Mouse (Mus musculus): ENCODE measurements at regions not wholly inside any gene's neighbourhood (a gene's known extent, or its start where the extent isn't known, plus 50 kb on each side); places are given as distances from the start of the nearest gene placed in this dataset.

DNA sequence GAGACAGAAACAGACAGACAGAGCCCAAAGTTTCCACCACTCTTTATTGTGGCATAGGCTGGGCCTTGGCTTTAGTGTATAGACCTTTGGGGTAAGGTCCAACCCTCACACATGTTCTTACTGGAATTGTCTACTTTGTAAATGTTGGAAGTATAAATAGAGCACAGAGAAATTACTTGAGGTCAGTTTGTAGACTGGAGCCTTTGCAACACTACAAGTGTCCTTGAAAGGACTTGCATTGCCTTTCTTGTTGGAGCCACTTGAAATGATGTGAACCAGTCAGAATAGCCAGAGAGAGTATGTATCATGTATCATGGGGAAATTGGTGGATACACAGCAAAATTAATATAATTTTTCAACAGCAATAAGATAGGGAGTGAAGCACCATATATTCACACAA, 131.4 kb downstream of the Btc start:
- no peak for DNase-seq (ENCODE audit: low spot score)
- no peak for TF ChIP-seq POLR2A (IDR thresholded peaks at IDR 0.05; ENCODE audit: borderline replicate concordance, extremely low read depth, insufficient read depth, insufficient read length)
- no peak for ATAC-seq (ENCODE audit: low FRiP score, low read depth)

DNA sequence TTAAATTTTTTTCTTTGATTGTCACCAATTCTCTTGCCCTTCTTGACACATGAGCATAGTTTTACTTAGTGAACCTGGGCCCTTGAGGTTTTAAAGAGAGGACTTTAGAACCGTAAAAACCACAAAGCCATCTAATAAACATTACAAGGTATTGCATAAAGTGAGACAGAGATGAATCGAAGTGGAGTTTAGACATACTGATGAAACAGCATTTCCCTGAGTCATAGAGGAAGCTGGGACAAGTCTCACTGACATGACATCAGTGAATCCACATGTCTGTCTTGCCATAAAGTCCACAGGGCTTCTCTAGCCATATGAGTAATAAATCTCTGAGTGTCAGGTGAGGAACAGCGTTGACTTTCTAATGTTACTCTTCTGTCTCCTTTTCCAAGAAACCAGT, 128.4 kb downstream of the Btc start:
- H3K27me3 ChIP-seq (ENCODE audit: control insufficient read depth, insufficient read depth, low read length), result no peaks in the 10 kb centered on the region
- H3K27ac ChIP-seq (replicated peaks; ENCODE audit: low read depth, low read length), result no peak overlapping the region
- H3K36me3 ChIP-seq (ENCODE audit: control insufficient read depth, insufficient read depth, low read length), result no peaks in the 10 kb centered on the region
- no peaks in the 10 kb centered on the region for H3K9me3 ChIP-seq (ENCODE audit: control insufficient read depth, low read length)
- no peak overlapping the region for H3K4me2 ChIP-seq (replicated peaks; ENCODE audit: low read depth, low read length, severe bottlenecking)
- no peaks in the 10 kb centered on the region for H3K4me1 ChIP-seq (ENCODE audit: control insufficient read depth, insufficient read depth, low read length)
- DNase-seq (ENCODE audit: low spot score) (no peak), ATAC-seq (ENCODE audit: low FRiP score, low read depth) (no peak)
- no peak overlapping the region for H3K4me3 ChIP-seq (replicated peaks; ENCODE audit: low read length)
- no peak for TF ChIP-seq POLR2A (IDR thresholded peaks at IDR 0.05; ENCODE audit: borderline replicate concordance, extremely low read depth, insufficient read depth, insufficient read length)
- no peak overlapping the region for H3K9ac ChIP-seq (ENCODE audit: low read depth, low read length, severe bottlenecking)
- WGBS, result 58% methylated on average over 3 of the region's 3 CpGs

More for the DNA sequence above, 131.4 kb downstream of the Btc start:
- Histone ChIP-seq H3K9ac (ENCODE audit: low read depth, low read length, severe bottlenecking) (no peak overlapping the region), H3K4me2 (replicated peaks; ENCODE audit: low read depth, low read length, severe bottlenecking) (no peak overlapping the region), H3K4me1 (ENCODE audit: control insufficient read depth, insufficient read depth, low read length) (no peaks in the 10 kb centered on the region), H3K27me3 (ENCODE audit: control insufficient read depth, insufficient read depth, low read length) (no peaks in the 10 kb centered on the region), H3K36me3 (ENCODE audit: control insufficient read depth, insufficient read depth, low read length) (no peaks in the 10 kb centered on the region), H3K27ac (replicated peaks; ENCODE audit: low read depth, low read length) (no peak overlapping the region), H3K9me3 (ENCODE audit: control insufficient read depth, low read length) (no peaks in the 10 kb centered on the region), H3K4me3 (replicated peaks; ENCODE audit: low read length) (no peak overlapping the region)

DNA sequence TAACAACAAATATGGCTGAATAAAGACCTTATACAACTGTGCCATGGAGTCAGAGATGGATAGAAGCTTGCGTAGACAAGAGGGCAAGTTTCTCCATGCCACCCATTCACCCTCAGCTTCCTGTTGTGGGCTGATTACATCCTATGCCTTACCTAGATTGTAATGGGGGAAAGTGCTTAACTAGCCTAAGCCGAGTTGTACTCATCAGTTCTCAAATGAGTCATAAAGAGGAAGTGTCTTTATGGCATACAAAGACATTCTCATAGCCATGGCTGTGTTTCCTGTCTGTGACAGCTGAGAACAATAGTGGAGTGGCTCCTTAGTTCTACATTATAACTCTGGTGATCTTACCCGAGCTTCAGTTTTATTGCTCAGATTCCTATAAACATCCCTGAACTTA, 124.3 kb downstream of the Btc start:
- WGBS, result 65% methylated on average over 3 of the region's 3 CpGs
- H3K4me1 ChIP-seq (ENCODE audit: control insufficient read depth, insufficient read depth, low read length), result no peaks in the 10 kb centered on the region
- no peaks in the 10 kb centered on the region for H3K9me3 ChIP-seq (ENCODE audit: control insufficient read depth, low read length)
- no peaks in the 10 kb centered on the region for H3K36me3 ChIP-seq (ENCODE audit: control insufficient read depth, insufficient read depth, low read length)
- ATAC-seq (ENCODE audit: low FRiP score, low read depth) (no peak), DNase-seq (ENCODE audit: low spot score) (no peak)
- no peak overlapping the region for H3K9ac ChIP-seq (ENCODE audit: low read depth, low read length, severe bottlenecking)
- no peak for TF ChIP-seq POLR2A (IDR thresholded peaks at IDR 0.05; ENCODE audit: borderline replicate concordance, extremely low read depth, insufficient read depth, insufficient read length)
- no peak overlapping the region for H3K4me2 ChIP-seq (replicated peaks; ENCODE audit: low read depth, low read length, severe bottlenecking)
- H3K4me3 ChIP-seq (replicated peaks; ENCODE audit: low read length), result no peak overlapping the region
- no peak overlapping the region for H3K27ac ChIP-seq (replicated peaks; ENCODE audit: low read depth, low read length)
- H3K27me3 ChIP-seq (ENCODE audit: control insufficient read depth, insufficient read depth, low read length), result no peaks in the 10 kb centered on the region

DNA sequence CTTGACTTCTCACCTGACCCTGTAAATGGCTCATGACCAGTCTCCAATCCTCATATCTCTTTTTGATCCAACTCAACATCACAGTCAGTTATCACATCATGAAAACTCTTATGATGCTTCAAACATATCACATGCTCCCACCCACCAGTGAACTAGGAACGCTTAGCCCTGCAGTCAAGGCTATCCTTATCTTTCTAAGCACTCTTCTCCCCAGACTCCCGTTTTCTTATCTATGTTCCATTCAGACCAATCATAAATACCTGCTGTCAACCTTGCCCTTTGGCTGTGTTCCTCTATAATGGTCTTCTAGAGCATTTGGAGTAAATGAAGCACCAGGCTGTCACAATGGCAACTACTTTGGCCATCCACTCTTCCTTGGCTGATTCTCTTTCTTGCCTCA, 123.3 kb downstream of the Btc start:
- Histone ChIP-seq H3K4me3 (replicated peaks; ENCODE audit: low read length) (no peak overlapping the region), H3K4me2 (replicated peaks; ENCODE audit: low read depth, low read length, severe bottlenecking) (no peak overlapping the region), H3K9me3 (ENCODE audit: control insufficient read depth, low read length) (no peaks in the 10 kb centered on the region), H3K4me1 (ENCODE audit: control insufficient read depth, insufficient read depth, low read length) (no peaks in the 10 kb centered on the region), H3K27ac (replicated peaks; ENCODE audit: low read depth, low read length) (no peak overlapping the region), H3K27me3 (ENCODE audit: control insufficient read depth, insufficient read depth, low read length) (no peaks in the 10 kb centered on the region), H3K9ac (ENCODE audit: low read depth, low read length, severe bottlenecking) (no peak overlapping the region), H3K36me3 (ENCODE audit: control insufficient read depth, insufficient read depth, low read length) (no peaks in the 10 kb centered on the region)
- no peak for DNase-seq (ENCODE audit: low spot score)
- ATAC-seq (ENCODE audit: low FRiP score, low read depth), result no peak
- TF ChIP-seq POLR2A (IDR thresholded peaks at IDR 0.05; ENCODE audit: borderline replicate concordance, extremely low read depth, insufficient read depth, insufficient read length), result no peak
- 82% methylated on average over 2 of the region's 2 CpGs for WGBS

DNA sequence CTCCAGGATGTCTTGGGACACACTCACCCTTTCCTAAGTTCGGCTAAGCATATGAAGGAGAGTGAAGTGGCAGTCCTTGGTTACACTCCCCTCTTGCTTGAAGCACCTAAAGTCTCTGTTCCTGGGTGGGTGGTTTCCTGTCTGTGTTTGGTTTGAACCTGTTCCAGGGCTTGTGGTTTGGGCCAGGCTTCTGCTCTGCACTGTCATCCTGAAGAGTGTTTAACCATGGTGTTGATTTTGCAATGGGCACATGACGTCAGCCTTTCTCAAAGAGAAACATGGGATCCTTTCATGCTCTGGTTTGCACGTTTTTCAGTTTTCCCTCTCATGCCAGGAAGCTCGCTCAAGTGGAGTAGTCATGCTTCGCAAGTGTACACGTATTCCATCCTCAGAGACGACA, 119.8 kb downstream of the Btc start:
- DNase-seq (ENCODE audit: low spot score), result no peak
- WGBS, result 86% methylated on average over 7 of the region's 7 CpGs
- Histone ChIP-seq H3K27ac (replicated peaks; ENCODE audit: low read depth, low read length) (no peak overlapping the region), H3K4me3 (replicated peaks; ENCODE audit: low read length) (no peak overlapping the region), H3K36me3 (ENCODE audit: control insufficient read depth, insufficient read depth, low read length) (no peaks in the 10 kb centered on the region), H3K4me1 (ENCODE audit: control insufficient read depth, insufficient read depth, low read length) (no peaks in the 10 kb centered on the region), H3K4me2 (replicated peaks; ENCODE audit: low read depth, low read length, severe bottlenecking) (no peak overlapping the region), H3K9me3 (ENCODE audit: control insufficient read depth, low read length) (no peaks in the 10 kb centered on the region), H3K27me3 (ENCODE audit: control insufficient read depth, insufficient read depth, low read length) (no peaks in the 10 kb centered on the region), H3K9ac (ENCODE audit: low read depth, low read length, severe bottlenecking) (no peak overlapping the region)
- ATAC-seq (ENCODE audit: low FRiP score, low read depth), result no peak
- no peak for TF ChIP-seq POLR2A (IDR thresholded peaks at IDR 0.05; ENCODE audit: borderline replicate concordance, extremely low read depth, insufficient read depth, insufficient read length)

DNA sequence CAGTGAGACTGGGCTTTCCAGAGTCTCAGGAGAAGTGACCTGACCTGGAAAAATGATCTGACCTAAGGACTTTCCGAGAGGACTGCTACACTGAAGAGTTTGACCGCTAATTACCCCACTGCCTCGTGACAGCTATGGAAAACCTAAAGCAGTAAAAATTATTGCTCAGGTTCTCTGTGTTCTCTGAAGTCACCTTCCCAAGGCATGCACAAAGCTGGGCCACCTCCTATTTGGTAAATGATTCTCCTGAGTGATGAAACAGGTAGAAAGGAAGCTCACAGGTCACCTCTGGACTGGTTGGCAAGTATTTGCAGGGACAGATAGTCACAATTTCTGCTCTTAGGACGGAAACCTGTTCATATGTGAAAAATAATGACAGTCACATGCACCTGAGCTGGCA, 109.7 kb downstream of the Btc start:
- Histone ChIP-seq H3K4me3 (replicated peaks; ENCODE audit: low read length) (no peak overlapping the region), H3K9me3 (ENCODE audit: control insufficient read depth, low read length) (no peaks in the 10 kb centered on the region), H3K9ac (ENCODE audit: low read depth, low read length, severe bottlenecking) (no peak overlapping the region), H3K27ac (replicated peaks; ENCODE audit: low read depth, low read length) (no peak overlapping the region), H3K4me2 (replicated peaks; ENCODE audit: low read depth, low read length, severe bottlenecking) (no peak overlapping the region), H3K27me3 (ENCODE audit: control insufficient read depth, insufficient read depth, low read length) (no peaks in the 10 kb centered on the region), H3K36me3 (ENCODE audit: control insufficient read depth, insufficient read depth, low read length) (no peaks in the 10 kb centered on the region), H3K4me1 (ENCODE audit: control insufficient read depth, insufficient read depth, low read length) (no peaks in the 10 kb centered on the region)
- DNase-seq (ENCODE audit: low spot score), result no peak
- ATAC-seq (ENCODE audit: low FRiP score, low read depth), result no peak
- no peak for TF ChIP-seq POLR2A (IDR thresholded peaks at IDR 0.05; ENCODE audit: borderline replicate concordance, extremely low read depth, insufficient read depth, insufficient read length)
- 50% methylated on average over 4 of the region's 4 CpGs for WGBS
